Comparison of ENCODE assay signal across 8 mouse cellular contexts in genomic region chr11:51635525-51636322, GRCm38 (mm10). TPM values are rescaled to one million over a fixed set of nuclear protein-coding genes. Genes with fewer than 3 reads are reported as not detected.
A peak's percentile ranks its signal among the peaks of the same experiment; 100 is the strongest.
DNase-seq lines count a peak whose midpoint lies in the region; ATAC-seq and TF ChIP-seq lines count a peak whose summit lies in the region.

Rmnd5b (minus strand) TSS chr11:51635896.

- TF ChIP-seq CTCF in lung, embryonic 14.5 days (IDR thresholded peaks at IDR 0.05; ENCODE audit: low read depth) = peak; percentile 29; the same call in 1 of the 2 replicates
- TF ChIP-seq CTCF in olfactory bulb, adult 2 months (IDR thresholded peaks at IDR 0.05; ENCODE audit: insufficient read depth, low read depth, low read length) = no peak

- no peaks in the 10 kb centered on the region for H3K4me1 ChIP-seq in lung, embryonic 14.5 days (ENCODE audit: insufficient read depth)
- peaks cover 5% of the 10 kb centered on the region for H3K4me1 ChIP-seq in olfactory bulb, adult 2 months (ENCODE audit: control insufficient read depth, insufficient read depth, low read length)

- no peaks in the 10 kb centered on the region for H3K27me3 ChIP-seq in lung, embryonic 14.5 days (ENCODE audit: insufficient read depth, low read length)

- TF ChIP-seq POLR2A in olfactory bulb, adult 2 months (IDR thresholded peaks at IDR 0.05; ENCODE audit: insufficient read depth, low read depth, low read length) = peak; percentile 35; the same call in 1 of the 2 replicates

- WGBS in lung, embryonic 14.5 days = under 1% methylated on average over 61 of the region's 61 CpGs
- under 1% methylated on average over 61 of the region's 61 CpGs for WGBS in olfactory bulb, adult 2 months

- H3K9ac ChIP-seq in lung, embryonic 14.5 days = peak within 1 kb of the TSS; percentile 64

- DNase-seq in MN1 (ENCODE audit: low spot score) = peak; percentile 93
- peak; percentile 90 for DNase-seq in cerebellum, adult 8-10 months
- DNase-seq in forelimb bud, embryonic 11.5 days (ENCODE audit: low read depth, low spot score) = peak; percentile 86
- DNase-seq in heart, postnatal 4 days = peak; percentile 92
- peak; percentile 93 to 95 for DNase-seq in layer of hippocampus, adult 8-10 months (ENCODE audit: low spot score in 2 of 2)
- DNase-seq in lung, embryonic 14.5 days = peak; percentile 87
- peak; percentile 74 to 85 for DNase-seq in thymus, adult 18-20 months

- peak within 1 kb of the TSS; percentile 63 for H3K4me3 ChIP-seq in lung, embryonic 14.5 days (ENCODE audit: low read depth, low read length)
- peak within 1 kb of the TSS; percentile 65 for H3K4me3 ChIP-seq in olfactory bulb, adult 2 months (ENCODE audit: insufficient read depth, low read depth, low read length)

- H3K27ac ChIP-seq in lung, embryonic 14.5 days (ENCODE audit: low read depth) = peak within 1 kb of the TSS; percentile 86
- peak within 1 kb of the TSS; percentile 81 for H3K27ac ChIP-seq in olfactory bulb, adult 2 months (ENCODE audit: insufficient read depth, low read depth, low read length)

- no peaks in the 10 kb centered on the region for H3K36me3 ChIP-seq in lung, embryonic 14.5 days (ENCODE audit: insufficient read depth)

- no peaks in the 10 kb centered on the region for H3K9me3 ChIP-seq in lung, embryonic 14.5 days (ENCODE audit: low read depth, low read length)

- peak; percentile 77 for ATAC-seq in lung, embryonic 14.5 days (ENCODE audit: insufficient read depth)

- peak within 1 kb of the TSS; percentile 83 for H3K4me2 ChIP-seq in lung, embryonic 14.5 days

RNA-seq across cellular contexts. Expression of gene Rmnd5b, which starts in this region (rescaled TPM):
- total RNA-seq in heart, postnatal 4 days (2021) = 10 to 100 TPM; 24.3 to 27.4 TPM
- total RNA-seq in layer of hippocampus, adult 8-10 months (2022) = 10 to 100 TPM; 52.4 to 58.6 (median 55.4) TPM
- polyA plus RNA-seq in lung, embryonic 14.5 days (2014; fragmentation: Nextera tagmentation; extraction: Ambion mirVana) = 39.4 and 43.6 TPM in 2 replicates
- polyA plus RNA-seq in olfactory bulb, adult 2 months (2012; ENCODE audit: insufficient read depth, insufficient read length, low replicate concordance, missing spikeins) = not detected in 2 replicates

Comparison
In these comparisons a context has a peak if more than half of its experiments do, and no peak if none do; other contexts are left out.
1. Peak in every context shown above with its lines: DNase-seq, ATAC-seq, H3K4me3 ChIP-seq and H3K27ac ChIP-seq.
2. RNA of gene Rmnd5b (polyA plus RNA-seq): 39.4 to 43.6 TPM in lung, embryonic 14.5 days; not detected in olfactory bulb, adult 2 months; every median in the first group is over 10 times any median in the second.